Mouse (Mus musculus): ENCODE data around the gene Pebp1. TPM values are rescaled to one million over a fixed set of nuclear protein-coding genes. Genes with fewer than 3 reads are reported as not detected.

Pebp1 gene
- polyA plus RNA-seq, 1 experiment from 2014 or later, result 1,080 TPM

- Histone ChIP-seq H3K9ac (no peak overlapping the region), H3K4me1 (0 out of 2 replicates have a peak, but pooled peaks cover 5% of the 10 kb centered on the region), H3K4me3 (no peak overlapping the region), H3K9me3 (replicated peaks) (no peaks in the 10 kb centered on the region), H3K27me3 (no peaks in the 10 kb centered on the region), H3K27ac (no peak overlapping the region), H3K36me3 (ENCODE audit: poor library complexity, severe bottlenecking) (peaks cover 53% of the 10 kb centered on the region), H3K4me2 (no peak overlapping the region)
- ATAC-seq, result no peak
- 92% methylated on average over 3 of the region's 3 CpGs for WGBS
These were observed 35.7 kb downstream of the Pebp1 start for GRCm38 (mm10) chr5:117251763-117252162.

GRCm38 (mm10) chr5:117250796-117251195 is 36.6 kb downstream of the Pebp1 start:
- ATAC-seq, result no peak
- WGBS, result 82% methylated on average over 19 of the region's 24 CpGs

GRCm38 (mm10) chr5:117248351-117248750 is 39.1 kb downstream of the Pebp1 start:
- Histone ChIP-seq H3K4me1 (peaks cover 8% of the 10 kb centered on the region; the same call in 1 of the 2 replicates), H3K9ac (no peak overlapping the region), H3K27me3 (no peaks in the 10 kb centered on the region), H3K36me3 (ENCODE audit: poor library complexity, severe bottlenecking) (peaks cover 25% of the 10 kb centered on the region), H3K27ac (no peak overlapping the region), H3K4me3 (no peak overlapping the region), H3K4me2 (no peak overlapping the region), H3K9me3 (replicated peaks) (no peaks in the 10 kb centered on the region)
- ATAC-seq, result no peak
- WGBS, result 29% methylated on average over 10 of the region's 10 CpGs

More at GRCm38 (mm10) chr5:117250796-117251195, 36.6 kb downstream of the Pebp1 start:
- Histone ChIP-seq H3K4me3 (no peak overlapping the region), H3K9ac (no peak overlapping the region), H3K9me3 (replicated peaks) (no peaks in the 10 kb centered on the region), H3K36me3 (ENCODE audit: poor library complexity, severe bottlenecking) (peaks cover 44% of the 10 kb centered on the region), H3K27me3 (no peaks in the 10 kb centered on the region), H3K4me2 (no peak overlapping the region), H3K4me1 (0 out of 2 replicates have a peak, but pooled peaks cover 5% of the 10 kb centered on the region), H3K27ac (no peak overlapping the region)

GRCm38 (mm10) chr5:117245170-117245569 is 42.3 kb downstream of the Pebp1 start:
- 94% methylated on average over 8 of the region's 8 CpGs for WGBS
- Histone ChIP-seq H3K27ac (no peak overlapping the region), H3K4me3 (no peak overlapping the region), H3K27me3 (no peaks in the 10 kb centered on the region), H3K4me2 (no peak overlapping the region), H3K36me3 (ENCODE audit: poor library complexity, severe bottlenecking) (no peaks in the 10 kb centered on the region), H3K4me1 (peaks cover 23% of the 10 kb centered on the region), H3K9me3 (replicated peaks) (no peaks in the 10 kb centered on the region), H3K9ac (no peak overlapping the region)
- no peak for ATAC-seq

- Histone ChIP-seq H3K36me3 (ENCODE audit: poor library complexity, severe bottlenecking) (no peaks in the 10 kb centered on the region), H3K4me2 (peak overlapping the region; percentile 68), H3K27me3 (no peaks in the 10 kb centered on the region), H3K27ac (peak overlapping the region; percentile 79), H3K9me3 (replicated peaks) (no peaks in the 10 kb centered on the region), H3K4me3 (peak overlapping the region; percentile 47), H3K4me1 (peaks cover 22% of the 10 kb centered on the region), H3K9ac (peak overlapping the region; percentile 71)
- ATAC-seq, result peak; percentile 44
- 25% methylated on average over 22 of the region's 22 CpGs for WGBS
These were observed 44.5 kb downstream of the Pebp1 start for GRCm38 (mm10) chr5:117242671-117243478.

GRCm38 (mm10) chr5:117241935-117242531 is 45.4 kb downstream of the Pebp1 start:
- WGBS, result 64% methylated on average over 16 of the region's 16 CpGs
- H3K36me3 ChIP-seq (ENCODE audit: poor library complexity, severe bottlenecking), result no peaks in the 10 kb centered on the region
- peak overlapping the region; percentile 68 for H3K4me2 ChIP-seq
- no peaks in the 10 kb centered on the region for H3K27me3 ChIP-seq
- ATAC-seq, result no peak
- peaks cover 22% of the 10 kb centered on the region for H3K4me1 ChIP-seq
- H3K27ac ChIP-seq, result peak overlapping the region; percentile 79
- peak overlapping the region; percentile 47 for H3K4me3 ChIP-seq
- H3K9ac ChIP-seq, result peak overlapping the region; percentile 75
- H3K9me3 ChIP-seq (replicated peaks), result no peaks in the 10 kb centered on the region

GRCm38 (mm10) chr5:117240761-117241322 is 46.6 kb downstream of the Pebp1 start:
- no peaks in the 10 kb centered on the region for H3K27me3 ChIP-seq
- H3K9ac ChIP-seq, result peak overlapping the region; percentile 75
- H3K4me3 ChIP-seq, result peak overlapping the region; percentile 47
- H3K9me3 ChIP-seq (replicated peaks), result no peaks in the 10 kb centered on the region
- WGBS, result 1% methylated on average over 32 of the region's 32 CpGs
- peaks cover 22% of the 10 kb centered on the region for H3K4me1 ChIP-seq
- peak; percentile 57 for ATAC-seq
- peak overlapping the region; percentile 78 for H3K27ac ChIP-seq
- H3K4me2 ChIP-seq, result peak overlapping the region; percentile 68
- H3K36me3 ChIP-seq (ENCODE audit: poor library complexity, severe bottlenecking), result no peaks in the 10 kb centered on the region

GRCm38 (mm10) chr5:117240321-117240731 is 47.1 kb downstream of the Pebp1 start:
- H3K9ac ChIP-seq, result peak overlapping the region; percentile 75
- no peaks in the 10 kb centered on the region for H3K27me3 ChIP-seq
- peaks cover 22% of the 10 kb centered on the region for H3K4me1 ChIP-seq
- peak overlapping the region; percentile 78 for H3K27ac ChIP-seq
- no peaks in the 10 kb centered on the region for H3K9me3 ChIP-seq (replicated peaks)
- H3K4me3 ChIP-seq, result peak overlapping the region; percentile 47
- WGBS, result 4% methylated on average over 12 of the region's 12 CpGs
- H3K4me2 ChIP-seq, result peak overlapping the region; percentile 68
- no peaks in the 10 kb centered on the region for H3K36me3 ChIP-seq (ENCODE audit: poor library complexity, severe bottlenecking)
- ATAC-seq, result peak; percentile 55

- Histone ChIP-seq H3K9me3 (replicated peaks) (no peaks in the 10 kb centered on the region), H3K36me3 (ENCODE audit: poor library complexity, severe bottlenecking) (no peaks in the 10 kb centered on the region), H3K27me3 (no peaks in the 10 kb centered on the region), H3K4me1 (peaks cover 22% of the 10 kb centered on the region), H3K9ac (no peak overlapping the region), H3K4me2 (no peak overlapping the region), H3K4me3 (no peak overlapping the region), H3K27ac (no peak overlapping the region)
- 83% methylated on average over 4 of the region's 4 CpGs for WGBS
- ATAC-seq, result no peak
These were observed 48.3 kb downstream of the Pebp1 start for GRCm38 (mm10) chr5:117239106-117239505.

- no peaks in the 10 kb centered on the region for H3K36me3 ChIP-seq (ENCODE audit: poor library complexity, severe bottlenecking)
- H3K4me3 ChIP-seq, result no peak overlapping the region
- WGBS, result 81% methylated on average over 5 of the region's 5 CpGs
- no peak overlapping the region for H3K4me2 ChIP-seq
- H3K4me1 ChIP-seq, result peaks cover 9% of the 10 kb centered on the region
- no peaks in the 10 kb centered on the region for H3K27me3 ChIP-seq
- H3K27ac ChIP-seq, result no peak overlapping the region
- no peak for ATAC-seq
- H3K9me3 ChIP-seq (replicated peaks), result no peaks in the 10 kb centered on the region
- no peak overlapping the region for H3K9ac ChIP-seq
These were observed 50.9 kb downstream of the Pebp1 start for GRCm38 (mm10) chr5:117236540-117236939.

Measured in forebrain, embryonic 13.5 days (tissue).